Mouse (Mus musculus) liver, embryonic 11.5 days (tissue): ENCODE results near the gene Paqr8. TPM values are rescaled to one million over a fixed set of nuclear protein-coding genes. Genes with fewer than 3 reads are reported as not detected.

ENCODE experiments used
- ATAC-seq: fragments of 200-750 bp; cut with Nextera tagmentation; replicated peaks from 2 replicates; pipeline ENCODE4 v1.8.0; 2017; ENCODE audit warnings: moderate number of reproducible peaks, mild to moderate bottlenecking, moderate TSS enrichment, moderate library complexity; ENCODE audit not compliant: low FRiP score
- DNase-seq: peaks from one replicate; pipeline ENCODE4 v3.0.0-alpha.2; 2017; ENCODE audit warnings: low spot score
- H3K27ac ChIP-seq: fragments of 300-500 bp; sonication (generic); 2 replicates; pipeline ENCODE4 v1.5.1; 2014; ENCODE audit warnings: mild to moderate bottlenecking, low read depth, low read length, control low read depth
- H3K27me3 ChIP-seq: fragments of 300-500 bp; sonication (generic); replicated peaks from 2 replicates; pipeline ENCODE4 v1.6.1; 2014; ENCODE audit warnings: low read length, mixed read lengths; ENCODE audit not compliant: control insufficient read depth, insufficient read depth
- H3K36me3 ChIP-seq: fragments of 300-500 bp; sonication (generic); 2 replicates; pipeline ENCODE4 v1.6.1; 2014; ENCODE audit warnings: mild to moderate bottlenecking, low read length, moderate library complexity, mixed read lengths; ENCODE audit not compliant: control insufficient read depth, insufficient read depth
- H3K4me1 ChIP-seq: fragments of 300-500 bp; sonication (generic); replicated peaks from 2 replicates; pipeline ENCODE4 v1.6.1; 2014; ENCODE audit warnings: low read length, mixed read lengths; ENCODE audit not compliant: control insufficient read depth, insufficient read depth
- H3K4me2 ChIP-seq: fragments of 300-500 bp; sonication (generic); 2 replicates; pipeline ENCODE4 v1.6.1; 2014; ENCODE audit warnings: mild to moderate bottlenecking, control low read depth, moderate library complexity
- H3K4me3 ChIP-seq: fragments of 300-500 bp; sonication (generic); 2 replicates; pipeline ENCODE4 v1.5.1; 2014; ENCODE audit warnings: low read depth, low read length, control low read depth
- H3K9ac ChIP-seq: fragments of 300-500 bp; sonication (generic); 2 replicates; pipeline ENCODE4 v1.6.1; 2014; ENCODE audit warnings: low read depth, low read length, control low read depth
- H3K9me3 ChIP-seq: fragments of 300-500 bp; sonication (generic); 2 replicates; pipeline ENCODE4 v1.6.1; 2016; ENCODE audit warnings: low read length, inconsistent platforms, mixed read lengths; ENCODE audit not compliant: control insufficient read depth
- WGBS: fragments of 180-500 bp; shearing (Covaris S2); extraction: QIAGEN DNeasy Blood & Tissue Kit; methylation state at CpG from one replicate; pipeline ENCODE4 v1.1.7; 2014; 5-methylcytosine and 5-hydroxymethylcytosine counted together
- polyA plus RNA-seq: library from polyadenylated mRNA; unstranded; fragments of >200 nt; fragmentation: Nextera tagmentation; extraction: Ambion mirVana; gene quantifications from 2 replicates; pipeline ENCODE4 v1.2.1, GENCODE M21; 2014

Gene Paqr8
- polyA plus RNA-seq, 1 experiment from 2014 or later, result 1.4 TPM

GRCm38 (mm10) chr1:20872496-20872895 is 17.9 kb upstream of the Paqr8 start:
- Histone ChIP-seq H3K9me3 (no peaks in the 10 kb centered on the region), H3K27ac (no peak overlapping the region), H3K27me3 (no peaks in the 10 kb centered on the region), H3K9ac (no peak overlapping the region), H3K4me1 (no peaks in the 10 kb centered on the region), H3K4me2 (no peak overlapping the region), H3K4me3 (no peak overlapping the region), H3K36me3 (no peaks in the 10 kb centered on the region)
- ATAC-seq (no peak), DNase-seq (no peak)
- WGBS, result 78% methylated on average over 5 of the region's 5 CpGs

- Histone ChIP-seq H3K4me3 (no peak overlapping the region), H3K27ac (no peak overlapping the region), H3K4me2 (no peak overlapping the region), H3K27me3 (no peaks in the 10 kb centered on the region), H3K36me3 (no peaks in the 10 kb centered on the region), H3K9ac (no peak overlapping the region), H3K9me3 (no peaks in the 10 kb centered on the region), H3K4me1 (no peaks in the 10 kb centered on the region)
- ATAC-seq, result no peak
- 82% methylated on average over 6 of the region's 6 CpGs for whole genome bisulfite sequencing
- no peak for DNase-seq
Observed at GRCm38 (mm10) chr1:20874061-20874460, 16.3 kb upstream of the Paqr8 start.

DNA sequence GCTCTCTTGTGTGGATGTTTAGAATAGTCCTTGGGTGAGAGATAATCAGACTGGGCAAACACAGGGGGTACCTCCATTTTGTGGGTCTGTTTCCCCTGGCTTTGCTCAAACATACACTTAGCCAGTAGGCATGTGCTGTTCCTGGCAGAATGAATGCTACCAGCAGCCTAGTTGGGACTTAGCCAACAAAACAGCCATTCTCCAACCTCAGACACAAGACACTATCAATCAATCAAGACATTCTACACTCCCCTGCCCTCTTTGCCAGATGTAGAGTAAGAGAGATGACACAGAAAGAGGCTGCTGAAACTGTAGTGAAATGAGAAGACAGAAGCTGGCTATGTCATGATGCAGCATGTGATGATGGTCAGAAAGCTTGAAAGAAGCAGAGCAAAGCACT is 13.1 kb upstream of the Paqr8 start:
- Histone ChIP-seq H3K9ac (no peak overlapping the region), H3K36me3 (no peaks in the 10 kb centered on the region), H3K27ac (no peak overlapping the region), H3K4me3 (no peak overlapping the region), H3K4me2 (no peak overlapping the region), H3K27me3 (no peaks in the 10 kb centered on the region), H3K4me1 (no peaks in the 10 kb centered on the region), H3K9me3 (no peaks in the 10 kb centered on the region)
- DNase-seq (no peak), ATAC-seq (no peak)

- no peaks in the 10 kb centered on the region for H3K27me3 ChIP-seq
- no peak overlapping the region for H3K4me2 ChIP-seq
- no peaks in the 10 kb centered on the region for H3K4me1 ChIP-seq
- no peak overlapping the region for H3K27ac ChIP-seq
- no peaks in the 10 kb centered on the region for H3K9me3 ChIP-seq
- ATAC-seq (no peak), DNase-seq (no peak)
- H3K9ac ChIP-seq, result no peak overlapping the region
- H3K4me3 ChIP-seq, result no peak overlapping the region
- WGBS, result 83% methylated on average over 4 of the region's 4 CpGs
- no peaks in the 10 kb centered on the region for H3K36me3 ChIP-seq
Observed at GRCm38 (mm10) chr1:20879361-20879760, 11.0 kb upstream of the Paqr8 start.

- DNase-seq (no peak), ATAC-seq (no peak)
- Histone ChIP-seq H3K4me2 (no peak overlapping the region), H3K4me3 (no peak overlapping the region), H3K36me3 (no peaks in the 10 kb centered on the region), H3K27ac (no peak overlapping the region), H3K27me3 (no peaks in the 10 kb centered on the region), H3K4me1 (no peaks in the 10 kb centered on the region), H3K9ac (no peak overlapping the region), H3K9me3 (no peaks in the 10 kb centered on the region)
- WGBS, result 87% methylated on average over 4 of the region's 4 CpGs
Observed at GRCm38 (mm10) chr1:20883079-20883478, 7.3 kb upstream of the Paqr8 start.

DNA sequence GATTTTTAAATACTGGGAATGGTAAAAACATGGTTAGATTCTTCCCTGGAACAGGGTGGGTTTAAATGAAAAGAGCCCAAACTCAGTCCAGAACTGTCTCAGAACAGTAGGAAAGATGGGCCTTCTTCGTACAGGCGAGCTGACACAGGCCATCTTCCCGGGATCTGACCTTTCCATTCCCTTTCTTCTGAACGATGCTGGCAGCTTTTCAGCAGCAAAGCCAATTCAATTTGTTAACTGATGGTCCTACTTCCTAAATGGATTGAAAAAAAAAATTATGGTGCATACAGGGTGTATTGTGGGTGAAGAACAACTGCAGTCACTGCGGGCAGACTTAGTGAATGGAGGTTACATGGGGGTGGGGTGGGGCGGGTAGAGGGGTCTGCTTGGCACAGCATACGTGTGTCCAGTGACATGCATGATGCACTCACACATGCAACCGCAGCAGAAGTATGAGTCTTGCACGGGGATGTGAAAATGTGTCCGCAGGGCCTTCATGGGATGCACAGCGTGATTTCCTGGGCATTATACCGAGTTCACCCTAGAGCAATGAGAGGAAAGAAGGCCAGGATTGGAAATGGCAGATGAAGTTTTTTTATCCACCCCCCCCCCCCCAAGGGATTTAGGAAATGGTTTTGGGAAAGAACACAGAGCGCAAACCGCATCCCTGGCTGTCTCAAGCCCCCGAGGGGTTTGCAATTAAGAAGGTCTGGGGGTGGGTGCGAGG is 566 bp upstream of the Paqr8 start:
- Histone ChIP-seq H3K36me3 (no peaks in the 10 kb centered on the region), H3K4me2 (peak overlapping the region; percentile 94), H3K27ac (no peak overlapping the region), H3K27me3 (peaks cover 6% of the 10 kb centered on the region), H3K9ac (peak overlapping the region; percentile 57), H3K4me3 (peak overlapping the region; percentile 64), H3K9me3 (no peaks in the 10 kb centered on the region), H3K4me1 (0 out of 2 replicates have a peak, but pooled peaks cover 5% of the 10 kb centered on the region)
- DNase-seq, result peak; percentile 32
- no peak; the same call in 1 of the 2 replicates for ATAC-seq
- WGBS, result 28% methylated on average over 16 of the region's 16 CpGs

DNA sequence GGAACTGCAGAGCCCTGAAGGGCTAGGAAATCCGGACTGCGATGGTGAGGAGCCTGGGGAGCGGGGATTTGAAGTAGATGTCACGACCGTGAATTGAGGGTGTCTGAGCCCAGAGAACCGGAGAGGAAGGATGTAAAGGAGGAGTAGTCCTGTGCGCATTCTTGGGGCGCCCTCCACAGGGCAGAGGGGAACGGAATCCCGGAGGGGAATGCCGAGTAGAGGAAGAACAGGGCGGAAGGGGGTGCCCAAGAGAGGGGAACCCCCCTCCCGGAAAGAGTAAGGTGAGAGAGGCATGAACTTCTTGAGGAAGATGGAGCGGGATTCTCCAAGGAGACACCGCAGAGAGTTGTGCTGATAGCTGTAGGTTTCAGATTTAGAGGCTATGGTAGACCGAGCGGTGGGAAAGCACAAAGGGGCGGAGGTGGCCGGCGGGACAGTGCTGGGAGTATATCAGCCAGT is 564 bp downstream of the Paqr8 start:
- peak overlapping the region; percentile 57 for H3K9ac ChIP-seq
- no peaks in the 10 kb centered on the region for H3K36me3 ChIP-seq
- 0 out of 2 replicates have a peak, but pooled peaks cover 5% of the 10 kb centered on the region for H3K4me1 ChIP-seq
- no peak overlapping the region for H3K27ac ChIP-seq
- H3K4me2 ChIP-seq, result peak overlapping the region; percentile 94
- peak overlapping the region; percentile 64 for H3K4me3 ChIP-seq
- WGBS, result 2% methylated on average over 20 of the region's 20 CpGs
- no peak for DNase-seq
- peak; percentile 67 for ATAC-seq
- H3K27me3 ChIP-seq, result peaks cover 6% of the 10 kb centered on the region
- H3K9me3 ChIP-seq, result no peaks in the 10 kb centered on the region

- no peaks in the 10 kb centered on the region for H3K9me3 ChIP-seq
- ATAC-seq, result no peak
- WGBS, result 82% methylated on average over 5 of the region's 5 CpGs
- DNase-seq, result no peak
- H3K4me2 ChIP-seq, result no peak overlapping the region
- H3K4me3 ChIP-seq, result no peak overlapping the region
- no peaks in the 10 kb centered on the region for H3K36me3 ChIP-seq
- no peak overlapping the region for H3K9ac ChIP-seq
- H3K27me3 ChIP-seq, result peaks cover 6% of the 10 kb centered on the region
- H3K27ac ChIP-seq, result no peak overlapping the region
- 0 out of 2 replicates have a peak, but pooled peaks cover 5% of the 10 kb centered on the region for H3K4me1 ChIP-seq
Observed at GRCm38 (mm10) chr1:20893059-20893458, 2.7 kb downstream of the Paqr8 start.

- Histone ChIP-seq H3K27ac (no peak overlapping the region), H3K9me3 (no peaks in the 10 kb centered on the region), H3K9ac (no peak overlapping the region), H3K27me3 (no peaks in the 10 kb centered on the region), H3K4me3 (no peak overlapping the region), H3K36me3 (no peaks in the 10 kb centered on the region), H3K4me2 (no peak overlapping the region), H3K4me1 (no peaks in the 10 kb centered on the region)
- no peak for ATAC-seq
- whole genome bisulfite sequencing, result 72% methylated on average over 9 of the region's 9 CpGs
- no peak for DNase-seq
Observed at GRCm38 (mm10) chr1:20898391-20898790, 8.0 kb downstream of the Paqr8 start.
